Mouse (Mus musculus) small intestine, adult 2 months (tissue): ENCODE results near the gene Ephb3. TPM values are rescaled to one million over a fixed set of nuclear protein-coding genes. Genes with fewer than 3 reads are reported as not detected.

Source experiments
- H3K27ac ChIP-seq: fragments of 200-500 bp; 2 replicates; pipeline ENCODE4 v1.5.1; 2012; ENCODE audit warnings: low read depth, low read length, control low read depth, inconsistent platforms; ENCODE audit not compliant: insufficient read depth
- H3K27me3 ChIP-seq: fragments of 200-500 bp; 2 replicates; pipeline ENCODE4 v1.6.1; 2012; ENCODE audit warnings: mild to moderate bottlenecking, moderate library complexity, low read length, inconsistent platforms; ENCODE audit not compliant: control insufficient read depth, insufficient read depth
- H3K36me3 ChIP-seq: fragments of 200-500 bp; 2 replicates; pipeline ENCODE4 v1.6.1; 2012; ENCODE audit warnings: mild to moderate bottlenecking, low read length, control low read depth, inconsistent platforms; ENCODE audit not compliant: control insufficient read depth, insufficient read depth
- H3K4me1 ChIP-seq: fragments of 200-500 bp; 2 replicates; pipeline ENCODE4 v1.6.1; 2012; ENCODE audit warnings: low read length, inconsistent platforms, mixed read lengths; ENCODE audit not compliant: control insufficient read depth, insufficient read depth, insufficient read length
- H3K4me3 ChIP-seq: fragments of 200-500 bp; 2 replicates; pipeline ENCODE4 v1.5.1; 2012; ENCODE audit warnings: low read depth, mild to moderate bottlenecking, control low read depth, inconsistent platforms, low read length, moderate library complexity
- CTCF ChIP-seq: fragments of 200-500 bp; IDR thresholded peaks from 2 replicates; pipeline ENCODE4 v1.5.1; 2012; ENCODE audit warnings: low read depth, mild to moderate bottlenecking, control low read depth, inconsistent platforms, low read length, moderate library complexity, mixed read lengths; ENCODE audit not compliant: insufficient replicate concordance, insufficient read length; ENCODE audit errors: extremely low read depth
- POLR2A ChIP-seq: fragments of 200-500 bp; IDR thresholded peaks from 2 replicates; pipeline ENCODE4 v1.6.1; 2012; ENCODE audit warnings: low read depth, mild to moderate bottlenecking, control low read depth, inconsistent platforms, low read length, moderate library complexity
- WGBS: fragments of 180-500 bp; shearing (Covaris S2); methylation state at CpG from one replicate; pipeline ENCODE4 v1.1.7; 2018; 5-methylcytosine and 5-hydroxymethylcytosine counted together
- polyA plus RNA-seq: library from polyadenylated mRNA; depleted of rRNA; stranded (reverse); fragments of >200 nt; gene quantifications from 2 replicates; pipeline ENCODE4 v1.2.3, GENCODE M21; 2012

Ephb3 gene
- polyA plus RNA-seq, 1 experiment: 11.3 TPM

GRCm38 (mm10) chr16:21214803-21215202 lies 10.2 kb downstream of the Ephb3 start:
- H3K4me1 ChIP-seq: peaks cover 27% of the 10 kb centered on the region
- H3K27ac ChIP-seq: no peak overlapping the region
- no peak for TF ChIP-seq POLR2A
- TF ChIP-seq CTCF: no peak
- peak overlapping the region; percentile 20; the same call in 1 of the 2 replicates for H3K4me3 ChIP-seq
- 28% methylated on average over 17 of the region's 17 CpGs for WGBS
- peaks cover 12% of the 10 kb centered on the region; the same call in 1 of the 2 replicates for H3K36me3 ChIP-seq
- H3K27me3 ChIP-seq: no peaks in the 10 kb centered on the region

GRCm38 (mm10) chr16:21216047-21216446 lies 11.5 kb downstream of the Ephb3 start:
- TF ChIP-seq CTCF (no peak), POLR2A (no peak)
- no peak overlapping the region for H3K27ac ChIP-seq
- WGBS: 69% methylated on average over 4 of the region's 4 CpGs
- no peak overlapping the region for H3K4me3 ChIP-seq
- H3K27me3 ChIP-seq: no peaks in the 10 kb centered on the region
- peaks cover 16% of the 10 kb centered on the region; the same call in 1 of the 2 replicates for H3K36me3 ChIP-seq
- H3K4me1 ChIP-seq: peaks cover 20% of the 10 kb centered on the region

- TF ChIP-seq POLR2A (no peak), CTCF (no peak)
- Histone ChIP-seq H3K4me1 (peaks cover 13% of the 10 kb centered on the region), H3K27me3 (no peaks in the 10 kb centered on the region), H3K4me3 (no peak overlapping the region), H3K27ac (no peak overlapping the region), H3K36me3 (peaks cover 16% of the 10 kb centered on the region; the same call in 1 of the 2 replicates)
- 91% methylated on average over 14 of the region's 14 CpGs for WGBS
Measured at GRCm38 (mm10) chr16:21217233-21217632, 12.7 kb downstream of the Ephb3 start.

DNA sequence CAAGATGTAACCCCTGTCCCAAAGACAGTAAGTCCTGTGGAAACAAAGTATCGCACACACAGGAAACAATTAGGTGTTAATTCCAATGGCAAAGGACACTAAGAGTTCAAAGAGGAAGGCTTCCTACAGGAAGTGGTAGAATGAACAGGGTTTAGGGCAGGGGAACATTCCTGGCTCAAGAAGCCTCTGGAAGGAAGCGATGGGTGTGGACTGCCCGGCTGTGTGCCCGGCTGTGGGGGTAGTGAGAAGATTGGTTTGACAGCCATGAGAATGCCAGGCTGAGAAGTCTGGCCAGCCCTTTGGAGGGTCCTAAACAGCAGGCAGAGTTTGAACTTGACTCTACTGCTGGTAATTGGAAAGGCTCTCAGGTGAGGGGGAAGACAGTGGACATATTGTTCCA lies 15.1 kb downstream of the Ephb3 start:
- Histone ChIP-seq H3K4me3 (no peak overlapping the region), H3K27ac (no peak overlapping the region), H3K36me3 (peaks cover 20% of the 10 kb centered on the region), H3K27me3 (no peaks in the 10 kb centered on the region), H3K4me1 (peaks cover 8% of the 10 kb centered on the region)
- WGBS: 82% methylated on average over 4 of the region's 4 CpGs
- no peak for TF ChIP-seq CTCF
- TF ChIP-seq POLR2A: no peak

DNA sequence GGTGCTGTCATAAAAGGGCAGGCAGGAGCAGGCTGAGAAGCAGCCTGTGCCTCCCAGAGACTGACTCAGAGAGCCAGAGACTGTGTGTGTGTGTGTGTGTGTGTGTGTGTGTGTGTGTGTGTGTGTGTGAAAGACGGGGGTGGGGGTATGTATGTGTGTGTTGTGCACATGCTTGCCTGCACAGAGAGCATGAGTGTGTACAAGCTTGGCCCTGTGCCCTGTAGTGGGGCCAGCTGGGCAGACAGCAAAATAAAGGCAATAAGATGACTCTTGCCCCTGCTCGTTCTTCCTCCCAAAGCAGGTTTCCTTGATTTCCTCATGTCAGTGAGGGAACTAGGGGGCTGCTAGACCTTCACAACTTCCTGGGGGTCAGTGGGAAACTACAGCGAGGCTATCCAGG lies 18.5 kb downstream of the Ephb3 start:
- H3K36me3 ChIP-seq: peaks cover 14% of the 10 kb centered on the region
- H3K27me3 ChIP-seq: no peaks in the 10 kb centered on the region
- no peaks in the 10 kb centered on the region; the same call in 1 of the 2 replicates for H3K4me1 ChIP-seq
- 50% methylated on average over 3 of the region's 3 CpGs for WGBS
- H3K4me3 ChIP-seq: no peak overlapping the region
- no peak for TF ChIP-seq CTCF
- H3K27ac ChIP-seq: no peak overlapping the region

GRCm38 (mm10) chr16:21224648-21225240 lies 20.2 kb downstream of the Ephb3 start:
- Histone ChIP-seq H3K4me3 (no peak overlapping the region), H3K4me1 (no peaks in the 10 kb centered on the region; the same call in 1 of the 2 replicates), H3K27me3 (no peaks in the 10 kb centered on the region), H3K27ac (no peak overlapping the region), H3K36me3 (peaks cover 9% of the 10 kb centered on the region)
- TF ChIP-seq CTCF (no peak), POLR2A (no peak)
- WGBS: 80% methylated on average over 4 of the region's 4 CpGs

DNA sequence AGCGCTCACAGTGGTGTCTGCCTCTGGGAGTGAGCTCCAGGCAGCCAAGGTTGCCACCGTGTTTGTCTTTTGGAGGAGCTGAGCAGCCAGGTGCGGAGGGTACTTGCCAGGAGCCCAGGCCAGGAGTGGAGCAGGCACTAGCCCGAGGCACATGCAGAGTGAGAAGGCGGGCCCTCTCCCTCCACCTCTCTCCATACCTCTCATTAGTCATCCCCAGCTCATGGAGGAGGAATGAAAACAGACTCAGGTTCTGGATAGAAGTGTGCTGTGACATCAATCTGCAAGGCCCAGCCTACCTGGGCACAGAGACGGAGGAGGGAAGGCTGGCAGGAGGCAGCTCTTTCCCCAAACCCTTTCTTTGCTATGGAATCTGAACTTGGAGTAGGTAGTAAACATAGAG lies 22.1 kb downstream of the Ephb3 start:
- peaks cover 4% of the 10 kb centered on the region for H3K36me3 ChIP-seq
- H3K27me3 ChIP-seq: no peaks in the 10 kb centered on the region
- no peak overlapping the region for H3K4me3 ChIP-seq
- TF ChIP-seq CTCF: no peak
- TF ChIP-seq POLR2A: no peak
- H3K4me1 ChIP-seq: no peaks in the 10 kb centered on the region; the same call in 1 of the 2 replicates
- H3K27ac ChIP-seq: no peak overlapping the region
- 49% methylated on average over 6 of the region's 6 CpGs for whole genome bisulfite sequencing
